Mouse (Mus musculus) forebrain, postnatal 0 days (tissue): ENCODE measurements around the gene Nme6. TPM values are rescaled to one million over a fixed set of nuclear protein-coding genes. Genes with fewer than 3 reads are reported as not detected.

ENCODE experiments used
- ATAC-seq: fragments of 200-750 bp; cut with Nextera tagmentation; 2 replicates; pipeline ENCODE4 v1.8.0; 2017; ENCODE audit warnings: mild to moderate bottlenecking, moderate library complexity
- DNase-seq: peaks from one replicate; pipeline ENCODE4 v3.0.0-alpha.2; 2015
- H3K27ac ChIP-seq: fragments of 300-500 bp; sonication (generic); 2 replicates; pipeline ENCODE4 v1.5.1; 2014; ENCODE audit warnings: low read depth, mild to moderate bottlenecking, antibody characterized with exemption, low read length, moderate library complexity, mixed read lengths
- H3K27me3 ChIP-seq: fragments of 300-500 bp; sonication (generic); 2 replicates; pipeline ENCODE4 v1.6.1; 2014; ENCODE audit warnings: mild to moderate bottlenecking, low read length, mixed read lengths; ENCODE audit not compliant: insufficient read depth
- H3K36me3 ChIP-seq: fragments of 300-500 bp; sonication (generic); 2 replicates; pipeline ENCODE4 v1.6.1; 2014; ENCODE audit warnings: mild to moderate bottlenecking, moderate library complexity; ENCODE audit not compliant: insufficient read depth
- H3K4me1 ChIP-seq: fragments of 300-500 bp; sonication (generic); 2 replicates; pipeline ENCODE4 v1.6.1; 2014; ENCODE audit warnings: antibody characterized with exemption; ENCODE audit not compliant: insufficient read depth
- H3K4me2 ChIP-seq: fragments of 300-500 bp; sonication (generic); 2 replicates; pipeline ENCODE4 v1.6.1; 2014; ENCODE audit warnings: low read depth, mild to moderate bottlenecking, moderate library complexity
- H3K4me3 ChIP-seq: fragments of 300-500 bp; sonication (generic); 2 replicates; pipeline ENCODE4 v1.5.1; 2014; ENCODE audit warnings: low read depth, low read length, mixed read lengths
- H3K9ac ChIP-seq: fragments of 300-500 bp; sonication (generic); 2 replicates; pipeline ENCODE4 v1.6.1; 2014; ENCODE audit warnings: mild to moderate bottlenecking
- H3K9me3 ChIP-seq: fragments of 300-500 bp; sonication (generic); 2 replicates; pipeline ENCODE4 v1.6.1; 2016; ENCODE audit warnings: low read length
- CTCF ChIP-seq: sonication (generic); IDR thresholded peaks from 2 replicates; pipeline ENCODE4 v1.5.1; 2016; ENCODE audit warnings: antibody characterized with exemption, control low read depth, low read depth
- whole genome bisulfite sequencing: fragments of 180-500 bp; shearing (Covaris S2); extraction: QIAGEN DNeasy Blood & Tissue Kit; methylation state at CpG from one replicate; pipeline ENCODE4 v1.1.7; 2014; 5-methylcytosine and 5-hydroxymethylcytosine counted together
- microRNA-seq, 2 experiments: library from miRNA; unstranded; fragments of <30 nt; microRNA quantifications; one replicate each; pipeline ENCODE4; 2016
- polyA plus RNA-seq: library from polyadenylated mRNA; unstranded; fragments of >200 nt; fragmentation: Nextera tagmentation; extraction: Ambion mirVana; gene quantifications from 2 replicates; pipeline ENCODE4 v1.2.1, GENCODE M21; 2015
- total RNA-seq: library from RNA; depleted of rRNA; stranded (reverse); fragments of >200 nt; gene quantifications from 2 replicates; pipeline ENCODE4 v1.2.3, GENCODE M21; 2014; rRNA removed

Nme6 gene
- total and polyA plus RNA-seq, 2 experiments from 2014 or later = 31.3 to 47.5 TPM

- ATAC-seq (no peak), DNase-seq (no peak)
- Histone ChIP-seq H3K4me1 (no peaks in the 10 kb centered on the region), H3K27me3 (no peaks in the 10 kb centered on the region), H3K4me2 (no peak overlapping the region), H3K9ac (no peak overlapping the region), H3K27ac (no peak overlapping the region), H3K9me3 (no peaks in the 10 kb centered on the region), H3K36me3 (peaks cover 49% of the 10 kb centered on the region), H3K4me3 (no peak overlapping the region)
- 95% methylated on average over 1 of the region's 1 CpGs for WGBS
- no peak for TF ChIP-seq CTCF
These were observed 46.8 kb downstream of the Nme6 start for GRCm38 (mm10) chr9:109879305-109879704.

- Histone ChIP-seq H3K27ac (no peak overlapping the region), H3K4me3 (no peak overlapping the region), H3K9ac (no peak overlapping the region), H3K27me3 (no peaks in the 10 kb centered on the region), H3K4me1 (no peaks in the 10 kb centered on the region), H3K36me3 (peaks cover 90% of the 10 kb centered on the region), H3K4me2 (no peak overlapping the region), H3K9me3 (no peaks in the 10 kb centered on the region)
- ATAC-seq (no peak), DNase-seq (no peak)
- 84% methylated on average over 4 of the region's 4 CpGs for WGBS
- TF ChIP-seq CTCF = no peak
These were observed 53.7 kb downstream of the Nme6 start for GRCm38 (mm10) chr9:109886259-109886658.

- Histone ChIP-seq H3K4me2 (no peak overlapping the region), H3K9ac (no peak overlapping the region), H3K9me3 (no peaks in the 10 kb centered on the region), H3K27ac (no peak overlapping the region), H3K36me3 (peaks cover 92% of the 10 kb centered on the region), H3K27me3 (no peaks in the 10 kb centered on the region), H3K4me3 (no peak overlapping the region), H3K4me1 (no peaks in the 10 kb centered on the region)
- no peak for ATAC-seq
- no peak for TF ChIP-seq CTCF
- 91% methylated on average over 5 of the region's 5 CpGs for WGBS
- no peak for DNase-seq
These were observed 54.8 kb downstream of the Nme6 start for GRCm38 (mm10) chr9:109887321-109887720.

GRCm38 (mm10) chr9:109891501-109891900 is 59.0 kb downstream of the Nme6 start:
- Histone ChIP-seq H3K27ac (no peak overlapping the region), H3K9ac (no peak overlapping the region), H3K4me3 (no peak overlapping the region), H3K27me3 (no peaks in the 10 kb centered on the region), H3K4me1 (no peaks in the 10 kb centered on the region), H3K9me3 (no peaks in the 10 kb centered on the region), H3K36me3 (peaks cover 59% of the 10 kb centered on the region), H3K4me2 (no peak overlapping the region)
- no peak for DNase-seq
- no peak for TF ChIP-seq CTCF
- WGBS = 90% methylated on average over 8 of the region's 8 CpGs
- no peak for ATAC-seq

Small RNAs within 50 kb of the gene (microRNA-seq; reads per million reads assigned to microRNA genes)
- gene Mir7089 = 0.49 to 1.2 reads per million in 2 experiments

Other genes starting within 250 kb of the Nme6 start
- gene Fbxw24, start 206.7 kb upstream of the Nme6 start, total RNA-seq = 0.19 TPM in 1 of 2 replicates, not detected in the other
- gene Fbxw24, start 206.7 kb upstream of the Nme6 start, polyA plus RNA-seq = not detected in 2 replicates
- not detected in 2 replicates for gene Fbxw25, start 168.1 kb upstream of the Nme6 start, total RNA-seq
- gene Fbxw25, start 168.1 kb upstream of the Nme6 start, polyA plus RNA-seq = not detected in 2 replicates
- not detected in 2 replicates for gene Fbxw18, start 130.0 kb upstream of the Nme6 start, total RNA-seq
- gene Fbxw18, start 130.0 kb upstream of the Nme6 start, polyA plus RNA-seq = not detected in 2 replicates
- not detected in 2 replicates for gene Fbxw26, start 86.7 kb upstream of the Nme6 start, total RNA-seq
- gene Fbxw26, start 86.7 kb upstream of the Nme6 start, polyA plus RNA-seq = not detected in 2 replicates
- not detected in 2 replicates for gene Fbxw27, start 42.1 kb upstream of the Nme6 start, total RNA-seq
- gene Fbxw27, start 42.1 kb upstream of the Nme6 start, polyA plus RNA-seq = not detected in 2 replicates
- gene Spink8, start 20.5 kb upstream of the Nme6 start, total RNA-seq = not detected in 2 replicates
- gene Spink8, start 20.5 kb upstream of the Nme6 start, polyA plus RNA-seq = 0.69 TPM in 2 replicates
- 0.85 TPM in 1 of 2 replicates, not detected in the other for gene Camp, start 16.9 kb downstream of the Nme6 start, total RNA-seq
- 0.35 and 1.4 TPM in 2 replicates for gene Camp, start 16.9 kb downstream of the Nme6 start, polyA plus RNA-seq
- gene Cdc25a, start 42.8 kb downstream of the Nme6 start, total RNA-seq = 14.4 and 16.1 TPM in 2 replicates
- gene Cdc25a, start 42.8 kb downstream of the Nme6 start, polyA plus RNA-seq = 7.7 and 8.7 TPM in 2 replicates
- 226 and 237 TPM in 2 replicates for gene Map4, start 98.7 kb downstream of the Nme6 start, total RNA-seq
- 158 and 201 TPM in 2 replicates for gene Map4, start 98.7 kb downstream of the Nme6 start, polyA plus RNA-seq